Mouse (Mus musculus) left cerebral cortex, adult 8-10 months (tissue): Measurements from ENCODE around the gene Tfpi. TPM values are rescaled to one million over a fixed set of nuclear protein-coding genes. Genes with fewer than 3 reads are reported as not detected.
A peak's percentile ranks its signal among the peaks of the same experiment; 100 is the strongest.

ENCODE experiments used
- DNase-seq, 2 experiments: peaks; one replicate each; pipeline ENCODE4 v3.0.0; 2022; ENCODE audit warnings: low spot score in 2 of 2
- total RNA-seq, 4 experiments: library from RNA; stranded (reverse); gene quantifications; 2 replicates each; pipeline ENCODE4 v1.2.4; 2022

Tfpi gene
- total RNA-seq, 4 experiments from 2014 or later = 4.3 to 5.0 (median 4.3) TPM

- DNase-seq = no peak
These were observed 1.9 kb downstream of the Tfpi start for GRCm38 (mm10) chr2:84474651-84475050.

GRCm38 (mm10) chr2:84473941-84474530 lies 2.5 kb downstream of the Tfpi start:
- DNase-seq = no peak

GRCm38 (mm10) chr2:84467391-84467790 lies 9.2 kb downstream of the Tfpi start:
- DNase-seq = no peak

- no peak for DNase-seq
These were observed 11.6 kb downstream of the Tfpi start for GRCm38 (mm10) chr2:84464956-84465355.

DNA sequence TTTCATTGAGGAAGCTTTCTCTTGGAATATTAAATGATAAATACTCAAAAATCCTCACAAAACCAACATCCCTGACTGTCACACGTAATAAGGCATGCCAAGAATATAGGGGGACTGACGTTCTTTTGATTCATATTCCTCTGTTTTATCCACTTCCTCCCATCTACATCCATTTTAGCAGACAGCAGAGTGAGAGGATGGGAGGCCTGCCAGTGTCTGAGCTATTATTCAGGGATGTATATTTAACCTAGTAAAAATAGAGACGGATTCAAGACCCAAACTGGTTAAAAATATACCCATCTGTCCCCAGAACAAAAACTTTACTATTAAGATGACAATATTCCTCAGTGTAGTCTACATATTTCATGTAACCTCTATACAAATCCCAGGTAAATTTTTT lies 14.2 kb downstream of the Tfpi start:
- peak in 1 of 2 experiments; percentile 23 for DNase-seq

- no peak for DNase-seq
These were observed 16.9 kb downstream of the Tfpi start for GRCm38 (mm10) chr2:84459651-84460177.

DNA sequence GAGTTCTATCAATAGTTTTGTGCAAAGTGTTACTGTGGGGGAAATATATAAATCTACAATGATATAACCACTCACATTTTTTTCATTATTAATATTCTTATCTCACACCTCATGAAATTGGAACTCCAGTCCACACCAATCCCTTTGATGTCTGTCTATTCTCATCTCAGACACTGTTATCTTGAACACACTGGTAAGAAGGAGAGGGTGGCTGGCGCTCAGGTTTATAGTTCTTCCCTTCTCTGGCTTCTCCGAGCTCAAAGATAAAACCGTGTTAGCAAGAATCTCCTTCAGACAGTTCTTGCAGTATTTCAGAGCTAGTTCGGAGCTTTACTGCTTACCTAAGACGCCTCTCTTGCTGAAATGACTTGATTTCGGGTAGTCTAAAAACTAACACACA lies 19.4 kb downstream of the Tfpi start:
- no peak for DNase-seq

DNA sequence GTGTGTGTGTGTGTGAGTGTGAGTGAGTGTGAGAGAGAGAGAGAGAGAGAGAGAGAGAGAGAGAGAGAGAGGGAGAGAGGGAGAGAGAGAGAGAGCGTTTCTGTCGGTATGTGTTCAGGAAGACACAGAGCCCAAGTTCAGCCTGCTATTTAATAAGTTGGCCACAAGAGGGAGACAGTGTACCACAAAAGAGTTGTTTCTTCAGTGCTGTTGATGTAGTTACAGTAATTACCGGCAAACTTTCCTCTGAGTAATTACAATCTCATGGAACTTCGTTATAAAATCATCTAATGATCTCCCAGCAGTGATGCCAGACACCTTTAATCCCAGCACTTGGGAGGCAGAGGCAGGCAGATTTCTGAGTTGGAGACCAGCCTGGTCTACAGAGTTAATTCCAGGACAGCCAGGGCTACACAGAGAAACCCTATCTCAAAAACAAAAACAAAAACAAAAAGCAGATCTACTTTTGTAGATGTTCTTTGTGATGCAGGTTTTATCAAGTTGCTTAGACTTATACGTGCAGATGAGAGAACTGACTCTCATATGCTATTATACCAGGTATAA lies 21.3 kb downstream of the Tfpi start:
- DNase-seq = peak in 1 of 2 experiments; percentile 48

- DNase-seq = no peak
These were observed 21.9 kb downstream of the Tfpi start for GRCm38 (mm10) chr2:84454551-84455235.

- no peak for DNase-seq
These were observed 22.5 kb downstream of the Tfpi start for GRCm38 (mm10) chr2:84454051-84454450.

- DNase-seq = no peak
These were observed 31.1 kb downstream of the Tfpi start for GRCm38 (mm10) chr2:84445499-84445898.

GRCm38 (mm10) chr2:84441940-84442339 lies 34.6 kb downstream of the Tfpi start:
- no peak for DNase-seq

GRCm38 (mm10) chr2:84429724-84430123 lies 46.9 kb downstream of the Tfpi start:
- DNase-seq = no peak

DNA sequence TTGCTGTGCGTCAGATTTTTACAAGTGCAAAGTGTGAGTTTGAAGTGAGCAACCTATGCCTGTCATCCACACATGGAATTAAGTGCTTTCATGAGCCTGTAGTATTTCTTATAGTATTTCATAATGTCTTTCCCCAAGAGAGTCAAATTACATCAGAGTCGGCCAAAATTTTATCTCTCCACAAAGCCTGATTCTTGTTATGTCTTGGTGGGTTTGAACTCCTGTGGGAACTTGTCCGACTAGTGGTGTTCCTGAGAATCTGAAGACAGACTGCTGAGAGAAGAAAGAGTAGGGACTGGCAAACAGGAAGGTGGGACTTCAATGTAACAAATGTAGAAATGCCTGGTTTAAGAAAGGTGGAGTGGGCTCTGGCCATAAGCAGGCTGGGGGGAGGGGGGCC lies 47.7 kb downstream of the Tfpi start:
- DNase-seq = no peak

DNA sequence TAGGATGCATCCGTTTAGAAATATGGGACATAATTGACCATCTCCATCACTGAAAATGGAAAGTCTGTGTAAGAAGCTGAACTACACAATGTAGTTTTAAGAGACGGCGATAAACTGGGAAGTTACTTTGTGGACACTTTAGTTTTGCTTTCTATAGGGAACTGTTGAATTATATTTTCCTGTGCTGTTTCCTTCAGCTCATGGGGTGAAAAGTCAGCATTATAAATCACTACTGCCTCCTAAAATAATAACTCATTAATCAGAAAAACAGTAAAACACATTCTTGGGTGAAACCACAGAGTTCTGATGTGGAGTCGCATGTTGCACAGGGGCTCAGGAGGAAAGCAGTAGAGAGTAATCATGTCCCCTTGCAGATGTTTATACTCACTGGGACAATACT lies 50.0 kb downstream of the Tfpi start:
- DNase-seq = no peak

DNA sequence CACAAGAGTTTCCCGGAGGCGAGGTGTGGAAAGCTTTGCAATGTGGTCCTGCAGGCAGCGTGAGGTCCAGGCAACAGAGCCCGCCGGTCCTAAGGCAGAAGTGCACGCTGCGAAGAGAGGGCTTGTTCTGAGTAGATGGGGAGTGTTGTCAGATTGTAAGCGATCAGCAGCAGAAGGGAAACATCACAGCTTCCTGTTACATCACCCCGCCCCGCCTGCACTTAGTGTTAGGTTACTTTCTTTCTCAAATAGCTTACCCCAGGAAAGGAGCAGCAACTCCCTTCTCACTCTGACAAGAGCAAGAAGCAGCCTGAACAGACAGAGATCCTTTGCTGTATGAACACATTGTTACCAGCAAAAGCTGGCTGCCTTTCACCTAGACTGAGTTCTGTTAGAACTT lies 51.4 kb downstream of the Tfpi start, which contains the start of gene Calcrl:
Gene Calcrl (minus strand): TSS at position 274 of the 400 bp plus-strand sequence.
- DNase-seq = peak; percentile 8 to 18

DNA sequence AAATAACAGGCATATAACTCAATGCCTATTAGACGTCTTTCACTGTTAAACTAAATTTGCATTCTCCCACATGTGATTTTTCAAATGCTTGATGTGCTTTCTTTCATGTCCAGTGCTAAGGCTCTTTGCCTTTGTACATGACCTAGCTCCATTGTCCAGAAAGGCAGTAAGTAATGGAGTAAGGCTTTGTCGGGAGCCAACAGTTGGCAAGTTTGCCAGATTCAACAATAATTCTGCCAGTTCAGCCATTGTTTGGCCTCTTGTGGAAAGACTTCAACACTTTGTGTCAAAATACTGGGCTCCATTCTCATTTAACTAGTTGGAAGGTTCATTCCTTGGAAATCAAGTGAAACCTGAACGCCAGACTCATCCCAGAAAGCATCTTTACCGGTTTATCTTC lies 60.1 kb downstream of the Tfpi start:
- no peak for DNase-seq

- no peak for DNase-seq
These were observed 66.6 kb downstream of the Tfpi start for GRCm38 (mm10) chr2:84409796-84410592.

- no peak for DNase-seq
These were observed 71.7 kb downstream of the Tfpi start for GRCm38 (mm10) chr2:84404834-84405233.

DNA sequence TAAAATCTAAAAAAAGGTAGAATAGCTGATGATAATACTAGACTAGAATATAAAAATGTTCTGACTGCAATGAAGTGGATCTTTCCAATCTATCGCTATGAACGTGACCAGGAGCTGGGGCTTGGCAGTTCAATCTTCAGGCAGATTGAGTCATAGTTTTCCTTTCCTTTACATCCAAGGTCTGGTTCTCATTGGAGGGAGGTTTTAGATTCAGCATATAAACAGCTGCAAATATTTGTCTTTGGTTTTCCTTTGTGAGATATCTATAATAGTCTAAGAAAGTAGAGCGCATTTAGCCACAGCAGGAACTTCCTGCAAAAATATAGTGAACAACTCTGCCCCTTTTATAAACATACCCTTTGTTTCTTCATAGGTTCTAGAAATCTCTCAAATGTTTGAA lies 73.9 kb downstream of the Tfpi start:
- DNase-seq = no peak

DNA sequence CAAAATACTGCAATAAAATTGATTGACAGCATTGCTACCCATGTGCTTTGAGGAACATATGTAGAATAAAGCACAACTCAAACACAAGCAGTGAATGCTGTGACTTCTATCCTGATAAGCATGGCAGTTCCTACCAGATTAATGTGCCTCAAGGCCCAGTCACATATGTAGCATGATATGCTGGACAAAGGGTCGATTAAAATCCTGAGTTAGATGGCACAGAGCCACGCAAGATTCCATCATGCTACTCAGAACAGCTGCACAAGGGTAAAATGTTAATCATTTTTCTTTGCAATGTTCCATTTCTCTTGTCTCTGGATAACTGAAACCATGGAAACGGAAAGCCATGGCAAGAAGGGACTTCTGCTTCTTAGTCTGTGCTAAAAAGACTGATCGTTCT lies 80.0 kb downstream of the Tfpi start:
- DNase-seq = no peak

- DNase-seq = no peak
These were observed 83.3 kb downstream of the Tfpi start for GRCm38 (mm10) chr2:84393236-84393635.
